Mouse (Mus musculus) kidney, postnatal 0 days (tissue): ENCODE measurements at regions not wholly inside any gene's neighbourhood (a gene's known extent, or its start where the extent isn't known, plus 50 kb on each side); places are given as distances from the start of the nearest gene placed in this dataset.

ENCODE experiments used
- ATAC-seq: fragments of 200-750 bp; cut with Nextera tagmentation; replicated peaks from 2 replicates; pipeline ENCODE4 v1.8.0; 2017; ENCODE audit warnings: low read depth, moderate number of reproducible peaks, moderate TSS enrichment, moderate library complexity; ENCODE audit not compliant: low FRiP score
- DNase-seq: peaks from one replicate; pipeline ENCODE4 v3.0.0-alpha.2; 2016; ENCODE audit warnings: low spot score
- H3K27ac ChIP-seq: fragments of 300-500 bp; sonication (generic); 2 replicates; pipeline ENCODE4 v1.5.1; 2014; ENCODE audit warnings: mild to moderate bottlenecking
- H3K27me3 ChIP-seq: fragments of 300-500 bp; sonication (generic); 2 replicates; pipeline ENCODE4 v1.6.1; 2014; ENCODE audit warnings: low read length, mixed read lengths; ENCODE audit not compliant: insufficient read depth
- H3K36me3 ChIP-seq: fragments of 300-500 bp; sonication (generic); 2 replicates; pipeline ENCODE4 v1.6.1; 2014; ENCODE audit warnings: low read length, mixed read lengths; ENCODE audit not compliant: insufficient read depth
- H3K4me1 ChIP-seq: fragments of 300-500 bp; sonication (generic); replicated peaks from 2 replicates; pipeline ENCODE4 v1.6.1; 2014; ENCODE audit warnings: antibody characterized with exemption, low read length, mixed read lengths; ENCODE audit not compliant: insufficient read depth
- H3K4me2 ChIP-seq: fragments of 300-500 bp; sonication (generic); 2 replicates; pipeline ENCODE4 v1.6.1; 2014; ENCODE audit warnings: mild to moderate bottlenecking, low read length, moderate library complexity, mixed read lengths
- H3K4me3 ChIP-seq: fragments of 300-500 bp; sonication (generic); replicated peaks from 2 replicates; pipeline ENCODE4 v1.5.1; 2014; ENCODE audit warnings: low read depth, low read length
- H3K9ac ChIP-seq: fragments of 300-500 bp; sonication (generic); 2 replicates; pipeline ENCODE4 v1.6.1; 2014; ENCODE audit warnings: low read depth, low read length
- H3K9me3 ChIP-seq: fragments of 300-500 bp; sonication (generic); replicated peaks from 2 replicates; pipeline ENCODE4 v1.6.1; 2016; ENCODE audit warnings: low read length, inconsistent platforms, mixed read lengths
- CTCF ChIP-seq: IDR thresholded peaks from 2 replicates; pipeline ENCODE4 v1.5.1; 2016; ENCODE audit warnings: antibody characterized with exemption, low read depth, mild to moderate bottlenecking, moderate library complexity
- WGBS: fragments of 180-500 bp; shearing (Covaris S2); extraction: QIAGEN DNeasy Blood & Tissue Kit; methylation state at CpG from one replicate; pipeline ENCODE4 v1.1.7; 2014; 5-methylcytosine and 5-hydroxymethylcytosine counted together

GRCm38 (mm10) chr1:187441668-187442193 lies 166.9 kb upstream of the Esrrg start:
- 83% methylated on average over 3 of the region's 3 CpGs for WGBS
- Histone ChIP-seq H3K4me2 (no peak overlapping the region), H3K4me3 (no peak overlapping the region), H3K4me1 (no peaks in the 10 kb centered on the region), H3K9me3 (no peaks in the 10 kb centered on the region), H3K27ac (no peak overlapping the region), H3K27me3 (no peaks in the 10 kb centered on the region), H3K9ac (no peak overlapping the region), H3K36me3 (no peaks in the 10 kb centered on the region)
- no peak for TF ChIP-seq CTCF
- DNase-seq (no peak), ATAC-seq (no peak)

DNA sequence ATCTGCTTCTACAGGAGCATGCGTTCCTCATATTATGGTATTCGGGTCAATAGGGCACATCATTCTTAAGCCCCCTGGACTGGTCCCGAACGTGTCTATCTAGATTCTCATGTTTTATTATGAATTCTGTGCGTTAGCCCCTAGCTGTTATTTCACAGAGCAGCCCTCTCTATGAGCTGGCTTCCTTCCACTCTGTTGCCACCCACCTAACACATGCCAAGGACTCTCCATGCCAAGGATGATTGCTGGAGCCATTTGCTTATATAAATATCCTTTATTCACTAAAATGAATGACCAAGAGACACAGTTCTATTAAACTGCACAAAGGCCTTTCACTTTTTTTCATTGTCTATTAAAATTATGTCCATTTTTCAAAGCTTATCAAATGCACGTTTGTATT lies 162.1 kb upstream of the Esrrg start:
- DNase-seq (no peak), ATAC-seq (no peak)
- H3K9me3 ChIP-seq: no peaks in the 10 kb centered on the region
- no peak overlapping the region for H3K4me3 ChIP-seq
- no peak overlapping the region for H3K4me2 ChIP-seq
- H3K9ac ChIP-seq: no peak overlapping the region
- no peaks in the 10 kb centered on the region for H3K36me3 ChIP-seq
- WGBS: 93% methylated on average over 6 of the region's 6 CpGs
- no peak overlapping the region for H3K27ac ChIP-seq
- H3K27me3 ChIP-seq: no peaks in the 10 kb centered on the region
- TF ChIP-seq CTCF: no peak
- H3K4me1 ChIP-seq: peaks cover 6% of the 10 kb centered on the region; the same call in 1 of the 2 replicates

DNA sequence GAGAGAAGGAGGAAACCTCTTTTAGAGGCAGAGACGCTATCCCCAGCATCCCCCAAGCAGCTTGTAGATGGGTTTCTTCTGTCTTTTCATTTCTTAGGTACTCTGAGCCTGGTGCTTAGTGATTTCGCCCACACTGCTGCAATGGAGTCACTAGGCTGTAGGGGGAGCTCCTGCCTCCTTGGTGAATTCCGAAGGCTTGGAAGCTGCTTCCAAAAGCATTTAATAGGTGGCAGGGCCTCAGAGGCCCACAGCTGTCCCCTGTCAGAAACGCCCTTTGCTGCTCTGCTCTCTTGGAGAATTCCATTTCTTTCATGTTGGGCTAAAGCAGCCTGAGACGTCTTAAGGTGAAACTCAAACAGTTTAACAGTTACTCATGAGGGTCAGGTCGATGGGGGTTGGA lies 160.4 kb upstream of the Esrrg start:
- no peak overlapping the region for H3K27ac ChIP-seq
- 0 out of 2 replicates have a peak overlapping the region, but pooled peaks have one; percentile 24 for H3K9ac ChIP-seq

DNA sequence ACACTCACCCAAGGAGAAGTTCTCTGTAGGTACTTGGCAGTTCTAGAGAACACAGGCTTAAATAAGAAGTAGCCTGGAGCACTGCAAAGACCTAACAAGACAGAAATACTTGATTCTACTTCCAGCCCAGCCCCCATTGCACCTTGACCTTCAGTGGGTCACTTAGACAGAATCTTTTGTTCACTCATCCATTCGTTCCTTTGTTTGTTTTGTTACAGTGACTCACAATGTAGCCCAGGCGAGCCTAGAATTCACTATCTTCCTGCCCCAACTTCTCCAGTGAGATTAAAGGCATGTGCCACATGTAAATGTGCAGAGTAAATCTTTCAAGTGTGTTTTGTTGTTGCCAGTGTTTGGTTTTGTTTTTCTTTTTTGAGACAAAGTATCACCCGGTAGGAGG lies 158.5 kb upstream of the Esrrg start:
- no peaks in the 10 kb centered on the region for H3K27me3 ChIP-seq
- DNase-seq (no peak), ATAC-seq (no peak)
- H3K4me2 ChIP-seq: no peak overlapping the region
- no peak for TF ChIP-seq CTCF
- H3K27ac ChIP-seq: no peak overlapping the region
- H3K4me1 ChIP-seq: peaks cover 6% of the 10 kb centered on the region; the same call in 1 of the 2 replicates
- H3K9ac ChIP-seq: no peak overlapping the region
- no peak overlapping the region for H3K4me3 ChIP-seq
- H3K9me3 ChIP-seq: no peaks in the 10 kb centered on the region
- no peaks in the 10 kb centered on the region for H3K36me3 ChIP-seq
- whole genome bisulfite sequencing: 47% methylated on average over 3 of the region's 3 CpGs

More for the DNA sequence above, 160.4 kb upstream of the Esrrg start:
- peak; percentile 93 for TF ChIP-seq CTCF
- Histone ChIP-seq H3K9me3 (no peaks in the 10 kb centered on the region), H3K36me3 (no peaks in the 10 kb centered on the region), H3K27me3 (no peaks in the 10 kb centered on the region), H3K4me1 (peaks cover 6% of the 10 kb centered on the region; the same call in 1 of the 2 replicates), H3K4me2 (peak overlapping the region; percentile 43), H3K4me3 (0 out of 2 replicates have a peak overlapping the region, but pooled peaks have one; percentile 4)
- DNase-seq (peak; percentile 92), ATAC-seq (no peak; the same call in 1 of the 2 replicates)
- WGBS: 6% methylated on average over 6 of the region's 6 CpGs

GRCm38 (mm10) chr1:187452189-187452588 lies 156.4 kb upstream of the Esrrg start:
- TF ChIP-seq CTCF: peak; percentile 79
- no peak for ATAC-seq
- no peaks in the 10 kb centered on the region for H3K36me3 ChIP-seq
- H3K4me3 ChIP-seq: no peak overlapping the region
- H3K27ac ChIP-seq: no peak overlapping the region
- DNase-seq: peak; percentile 66
- no peak overlapping the region for H3K9ac ChIP-seq
- peaks cover 6% of the 10 kb centered on the region; the same call in 1 of the 2 replicates for H3K4me1 ChIP-seq
- H3K27me3 ChIP-seq: no peaks in the 10 kb centered on the region
- WGBS: 39% methylated on average over 6 of the region's 6 CpGs
- no peaks in the 10 kb centered on the region for H3K9me3 ChIP-seq
- H3K4me2 ChIP-seq: no peak overlapping the region

- H3K27ac ChIP-seq: no peak overlapping the region
- TF ChIP-seq CTCF: peak; percentile 62
- WGBS: 59% methylated on average over 5 of the region's 5 CpGs
- no peak overlapping the region for H3K4me2 ChIP-seq
- no peaks in the 10 kb centered on the region for H3K27me3 ChIP-seq
- ATAC-seq: no peak
- H3K9ac ChIP-seq: no peak overlapping the region
- DNase-seq: peak; percentile 16
- H3K4me1 ChIP-seq: no peaks in the 10 kb centered on the region
- no peaks in the 10 kb centered on the region for H3K36me3 ChIP-seq
- H3K4me3 ChIP-seq: no peak overlapping the region
- H3K9me3 ChIP-seq: no peaks in the 10 kb centered on the region
These were observed 154.2 kb upstream of the Esrrg start for GRCm38 (mm10) chr1:187454431-187454830.

DNA sequence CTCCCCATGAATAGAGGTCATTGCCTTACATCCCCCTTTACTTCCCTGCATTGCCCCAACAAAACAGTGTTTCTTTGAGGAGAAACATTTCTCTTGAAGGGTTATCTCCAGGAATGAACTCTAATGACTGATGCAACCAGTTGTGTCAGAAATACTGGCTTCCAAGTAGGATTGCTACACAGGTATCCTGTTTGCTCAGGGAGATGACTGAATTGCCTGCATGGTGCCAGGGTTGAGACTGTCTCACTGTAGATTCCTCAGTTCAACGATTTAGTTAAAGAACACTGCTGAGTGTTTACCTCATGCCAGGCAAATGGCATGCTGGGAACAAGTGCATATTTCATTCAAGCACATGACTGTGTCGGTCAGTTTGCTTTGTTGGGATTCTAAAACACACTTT lies 123.8 kb upstream of the Esrrg start:
- WGBS: 78% methylated on average over 2 of the region's 2 CpGs
- H3K36me3 ChIP-seq: no peaks in the 10 kb centered on the region
- ATAC-seq (no peak), DNase-seq (no peak)
- TF ChIP-seq CTCF: no peak
- H3K27me3 ChIP-seq: no peaks in the 10 kb centered on the region
- no peak overlapping the region for H3K4me3 ChIP-seq
- H3K27ac ChIP-seq: no peak overlapping the region
- H3K4me2 ChIP-seq: no peak overlapping the region
- no peaks in the 10 kb centered on the region for H3K9me3 ChIP-seq
- H3K4me1 ChIP-seq: no peaks in the 10 kb centered on the region
- no peak overlapping the region for H3K9ac ChIP-seq
